Mouse (Mus musculus) adipocyte (in vitro differentiated cells): ENCODE data around the gene Ddx51.

Source experiments
- DNase-seq: peaks from one replicate; pipeline ENCODE4 v3.0.0-alpha.2; 2016; ENCODE audit warnings: low spot score

The Ddx51 gene

GRCm38 (mm10) chr5:110652719-110653648 is at the start of gene Ddx51, which contains the start of gene Noc4l:
TSS of gene Ddx51 (plus strand) at chr5:110653451.
TSS of gene Noc4l (minus strand) at chr5:110653417.
- DNase-seq = peak; percentile 92

GRCm38 (mm10) chr5:110604311-110604710 is 48.9 kb upstream of the Ddx51 start:
- DNase-seq = no peak

- peak; percentile 88 for DNase-seq
Observed at GRCm38 (mm10) chr5:110605531-110606221, 47.6 kb upstream of the Ddx51 start.

- peak; percentile 90 for DNase-seq
Observed at GRCm38 (mm10) chr5:110607767-110608166, 45.5 kb upstream of the Ddx51 start.

- peak; percentile 63 for DNase-seq
Observed at GRCm38 (mm10) chr5:110608336-110608735, 44.9 kb upstream of the Ddx51 start.

- DNase-seq = no peak
Observed at GRCm38 (mm10) chr5:110608941-110609340, 44.3 kb upstream of the Ddx51 start.

GRCm38 (mm10) chr5:110609425-110609824 is 43.8 kb upstream of the Ddx51 start:
- DNase-seq = no peak

GRCm38 (mm10) chr5:110609868-110610267 is 43.4 kb upstream of the Ddx51 start:
- DNase-seq = no peak

GRCm38 (mm10) chr5:110610484-110610883 is 42.8 kb upstream of the Ddx51 start:
- no peak for DNase-seq

- peak; percentile 79 for DNase-seq
Observed at GRCm38 (mm10) chr5:110611435-110612158, 41.7 kb upstream of the Ddx51 start.

GRCm38 (mm10) chr5:110619226-110619625 is 34.0 kb upstream of the Ddx51 start:
- no peak for DNase-seq

- no peak for DNase-seq
Observed at GRCm38 (mm10) chr5:110624319-110624718, 28.9 kb upstream of the Ddx51 start.

GRCm38 (mm10) chr5:110627351-110627750 is 25.9 kb upstream of the Ddx51 start:
- no peak for DNase-seq

GRCm38 (mm10) chr5:110628156-110628555 is 25.1 kb upstream of the Ddx51 start:
- no peak for DNase-seq

GRCm38 (mm10) chr5:110629525-110630120 is 23.6 kb upstream of the Ddx51 start:
- peak; percentile 90 for DNase-seq

- DNase-seq = no peak
Observed at GRCm38 (mm10) chr5:110635951-110636707, 17.1 kb upstream of the Ddx51 start.

- DNase-seq = no peak
Observed at GRCm38 (mm10) chr5:110638306-110639074, 14.8 kb upstream of the Ddx51 start.

- DNase-seq = peak; percentile 82
Observed at GRCm38 (mm10) chr5:110639459-110639858, 13.8 kb upstream of the Ddx51 start.

GRCm38 (mm10) chr5:110646377-110646776 is 6.9 kb upstream of the Ddx51 start:
- DNase-seq = no peak

GRCm38 (mm10) chr5:110653686-110654085 is 435 bp downstream of the Ddx51 start:
- DNase-seq = no peak
